Mouse (Mus musculus) stomach, postnatal 0 days (tissue): ENCODE measurements around the gene Tpd52l2.

Source experiments
- CTCF ChIP-seq: IDR thresholded peaks from 2 replicates; pipeline ENCODE4 v1.5.1; 2016; ENCODE audit warnings: antibody characterized with exemption, low read depth, mild to moderate bottlenecking, moderate library complexity
- EP300 ChIP-seq: optimal IDR thresholded peaks from 2 replicates; pipeline ENCODE3; 2016; ENCODE audit warnings: antibody characterized with exemption

- no peak for TF ChIP-seq CTCF
- no peak for TF ChIP-seq EP300
Measured at GRCm38 (mm10) chr2:181529076-181529475, 32.1 kb downstream of the Tpd52l2 start.
